Mouse (Mus musculus): ENCODE measurements at regions not wholly inside any gene's neighbourhood (a gene's known extent, or its start where the extent isn't known, plus 50 kb on each side); places are given as distances from the start of the nearest gene placed in this dataset.
"Not testable (repeated sequence)": the region's sequence is repeated elsewhere in the genome, so short reads cannot be mapped to it uniquely, and the experiment has no call there.

GRCm38 (mm10) chr1:194482717-194483059, 135.3 kb upstream of the Plxna2 start:
- no peak overlapping the region for H3K9ac ChIP-seq (replicated peaks; ENCODE audit: low read depth, low read length)
- ATAC-seq (ENCODE audit: insufficient number of reproducible peaks, insufficient read depth, low FRiP score, low read depth), result no peak
- no peak overlapping the region for H3K27ac ChIP-seq (ENCODE audit: low read length)
- H3K36me3 ChIP-seq (ENCODE audit: control insufficient read depth, insufficient read depth, low read length), result no peaks in the 10 kb centered on the region
- no peak overlapping the region for H3K4me3 ChIP-seq (ENCODE audit: low read depth, low read length)
- H3K27me3 ChIP-seq (ENCODE audit: control insufficient read depth, insufficient read depth, low read length), result no peaks in the 10 kb centered on the region
- H3K9me3 ChIP-seq (ENCODE audit: control insufficient read depth, low read depth, low read length), result no peaks in the 10 kb centered on the region
- no peaks in the 10 kb centered on the region for H3K4me1 ChIP-seq (ENCODE audit: control insufficient read depth, insufficient read depth, low read length)
- no peak overlapping the region for H3K4me2 ChIP-seq (replicated peaks; ENCODE audit: low read depth, low read length)

GRCm38 (mm10) chr1:194482001-194482716, 135.9 kb upstream of the Plxna2 start:
- ATAC-seq (ENCODE audit: insufficient number of reproducible peaks, insufficient read depth, low FRiP score, low read depth), result no peak
- H3K36me3 ChIP-seq (ENCODE audit: control insufficient read depth, insufficient read depth, low read length), result no peaks in the 10 kb centered on the region
- no peaks in the 10 kb centered on the region for H3K27me3 ChIP-seq (ENCODE audit: control insufficient read depth, insufficient read depth, low read length)
- H3K4me3 ChIP-seq (ENCODE audit: low read depth, low read length), result no peak overlapping the region
- no peak overlapping the region for H3K9ac ChIP-seq (replicated peaks; ENCODE audit: low read depth, low read length)
- no peaks in the 10 kb centered on the region for H3K9me3 ChIP-seq (ENCODE audit: control insufficient read depth, low read depth, low read length)
- H3K4me2 ChIP-seq (replicated peaks; ENCODE audit: low read depth, low read length), result no peak overlapping the region
- no peaks in the 10 kb centered on the region for H3K4me1 ChIP-seq (ENCODE audit: control insufficient read depth, insufficient read depth, low read length)
- WGBS, result 58% methylated on average over 6 of the region's 6 CpGs
- H3K27ac ChIP-seq (ENCODE audit: low read length), result no peak overlapping the region

- H3K27me3 ChIP-seq (ENCODE audit: control insufficient read depth, insufficient read depth, low read length), result not testable (repeated sequence)
Measured at GRCm38 (mm10) chr1:194471281-194471680, 146.7 kb upstream of the Plxna2 start.

GRCm38 (mm10) chr1:194452480-194452879, 165.5 kb upstream of the Plxna2 start:
- Histone ChIP-seq H3K4me1 (ENCODE audit: control insufficient read depth, insufficient read depth, low read length) (no peaks in the 10 kb centered on the region), H3K4me2 (replicated peaks; ENCODE audit: low read depth, low read length) (no peak overlapping the region), H3K4me3 (ENCODE audit: low read depth, low read length) (no peak overlapping the region), H3K9ac (replicated peaks; ENCODE audit: low read depth, low read length) (no peak overlapping the region), H3K27me3 (ENCODE audit: control insufficient read depth, insufficient read depth, low read length) (no peaks in the 10 kb centered on the region), H3K36me3 (ENCODE audit: control insufficient read depth, insufficient read depth, low read length) (no peaks in the 10 kb centered on the region), H3K27ac (ENCODE audit: low read length) (no peak overlapping the region), H3K9me3 (ENCODE audit: control insufficient read depth, low read depth, low read length) (no peaks in the 10 kb centered on the region)
- no peak for ATAC-seq (ENCODE audit: insufficient number of reproducible peaks, insufficient read depth, low FRiP score, low read depth)
- 83% methylated on average over 1 of the region's 1 CpGs for WGBS

More at GRCm38 (mm10) chr1:194471281-194471680, 146.7 kb upstream of the Plxna2 start:
- not testable (repeated sequence) for H3K4me3 ChIP-seq (ENCODE audit: low read depth, low read length); H3K4me2 ChIP-seq (replicated peaks; ENCODE audit: low read depth, low read length); H3K9me3 ChIP-seq (ENCODE audit: control insufficient read depth, low read depth, low read length); ATAC-seq (ENCODE audit: insufficient number of reproducible peaks, insufficient read depth, low FRiP score, low read depth); H3K36me3 ChIP-seq (ENCODE audit: control insufficient read depth, insufficient read depth, low read length); H3K9ac ChIP-seq (replicated peaks; ENCODE audit: low read depth, low read length); H3K27ac ChIP-seq (ENCODE audit: low read length); H3K4me1 ChIP-seq (ENCODE audit: control insufficient read depth, insufficient read depth, low read length)
- 93% methylated on average over 2 of the region's 2 CpGs for WGBS

GRCm38 (mm10) chr1:194443681-194444080, 174.3 kb upstream of the Plxna2 start:
- Histone ChIP-seq H3K4me1 (ENCODE audit: control insufficient read depth, insufficient read depth, low read length) (no peaks in the 10 kb centered on the region), H3K27ac (ENCODE audit: low read length) (no peak overlapping the region), H3K9ac (replicated peaks; ENCODE audit: low read depth, low read length) (no peak overlapping the region), H3K27me3 (ENCODE audit: control insufficient read depth, insufficient read depth, low read length) (no peaks in the 10 kb centered on the region), H3K4me2 (replicated peaks; ENCODE audit: low read depth, low read length) (no peak overlapping the region), H3K36me3 (ENCODE audit: control insufficient read depth, insufficient read depth, low read length) (no peaks in the 10 kb centered on the region), H3K9me3 (ENCODE audit: control insufficient read depth, low read depth, low read length) (no peaks in the 10 kb centered on the region), H3K4me3 (ENCODE audit: low read depth, low read length) (no peak overlapping the region)
- 75% methylated on average over 1 of the region's 1 CpGs for whole genome bisulfite sequencing
- no peak for ATAC-seq (ENCODE audit: insufficient number of reproducible peaks, insufficient read depth, low FRiP score, low read depth)

- no peaks in the 10 kb centered on the region for H3K36me3 ChIP-seq (ENCODE audit: control insufficient read depth, insufficient read depth, low read length)
- H3K4me2 ChIP-seq (replicated peaks; ENCODE audit: low read depth, low read length), result no peak overlapping the region
- no peak overlapping the region for H3K27ac ChIP-seq (ENCODE audit: low read length)
- H3K4me1 ChIP-seq (ENCODE audit: control insufficient read depth, insufficient read depth, low read length), result no peaks in the 10 kb centered on the region
- H3K9ac ChIP-seq (replicated peaks; ENCODE audit: low read depth, low read length), result no peak overlapping the region
- no peak for ATAC-seq (ENCODE audit: insufficient number of reproducible peaks, insufficient read depth, low FRiP score, low read depth)
- H3K27me3 ChIP-seq (ENCODE audit: control insufficient read depth, insufficient read depth, low read length), result no peaks in the 10 kb centered on the region
- no peak overlapping the region for H3K4me3 ChIP-seq (ENCODE audit: low read depth, low read length)
- no peaks in the 10 kb centered on the region for H3K9me3 ChIP-seq (ENCODE audit: control insufficient read depth, low read depth, low read length)
- 74% methylated on average over 5 of the region's 5 CpGs for WGBS
Measured at GRCm38 (mm10) chr1:194437301-194437700, 180.7 kb upstream of the Plxna2 start.

GRCm38 (mm10) chr1:194435060-194435459, 183.0 kb upstream of the Plxna2 start:
- WGBS, result 53% methylated on average over 3 of the region's 3 CpGs
- Histone ChIP-seq H3K4me3 (ENCODE audit: low read depth, low read length) (no peak overlapping the region), H3K4me2 (replicated peaks; ENCODE audit: low read depth, low read length) (no peak overlapping the region), H3K4me1 (ENCODE audit: control insufficient read depth, insufficient read depth, low read length) (no peaks in the 10 kb centered on the region), H3K27ac (ENCODE audit: low read length) (no peak overlapping the region), H3K36me3 (ENCODE audit: control insufficient read depth, insufficient read depth, low read length) (no peaks in the 10 kb centered on the region), H3K27me3 (ENCODE audit: control insufficient read depth, insufficient read depth, low read length) (no peaks in the 10 kb centered on the region), H3K9ac (replicated peaks; ENCODE audit: low read depth, low read length) (no peak overlapping the region), H3K9me3 (ENCODE audit: control insufficient read depth, low read depth, low read length) (no peaks in the 10 kb centered on the region)
- no peak for ATAC-seq (ENCODE audit: insufficient number of reproducible peaks, insufficient read depth, low FRiP score, low read depth)

- no peak for ATAC-seq (ENCODE audit: insufficient number of reproducible peaks, insufficient read depth, low FRiP score, low read depth)
Measured at GRCm38 (mm10) chr1:194428586-194428985, 189.4 kb upstream of the Plxna2 start.

GRCm38 (mm10) chr1:194426293-194426692, 191.7 kb upstream of the Plxna2 start:
- H3K9me3 ChIP-seq (ENCODE audit: control insufficient read depth, low read depth, low read length), result no peaks in the 10 kb centered on the region
- no peaks in the 10 kb centered on the region for H3K36me3 ChIP-seq (ENCODE audit: control insufficient read depth, insufficient read depth, low read length)

More at GRCm38 (mm10) chr1:194428586-194428985, 189.4 kb upstream of the Plxna2 start:
- Histone ChIP-seq H3K27ac (ENCODE audit: low read length) (no peak overlapping the region), H3K4me2 (replicated peaks; ENCODE audit: low read depth, low read length) (no peak overlapping the region), H3K27me3 (ENCODE audit: control insufficient read depth, insufficient read depth, low read length) (no peaks in the 10 kb centered on the region), H3K4me3 (ENCODE audit: low read depth, low read length) (no peak overlapping the region), H3K9me3 (ENCODE audit: control insufficient read depth, low read depth, low read length) (no peaks in the 10 kb centered on the region), H3K36me3 (ENCODE audit: control insufficient read depth, insufficient read depth, low read length) (no peaks in the 10 kb centered on the region), H3K9ac (replicated peaks; ENCODE audit: low read depth, low read length) (no peak overlapping the region), H3K4me1 (ENCODE audit: control insufficient read depth, insufficient read depth, low read length) (no peaks in the 10 kb centered on the region)
- 78% methylated on average over 3 of the region's 3 CpGs for WGBS

More at GRCm38 (mm10) chr1:194426293-194426692, 191.7 kb upstream of the Plxna2 start:
- H3K4me2 ChIP-seq (replicated peaks; ENCODE audit: low read depth, low read length), result no peak overlapping the region
- H3K27ac ChIP-seq (ENCODE audit: low read length), result no peak overlapping the region
- no peak overlapping the region for H3K4me3 ChIP-seq (ENCODE audit: low read depth, low read length)
- 50% methylated on average over 6 of the region's 6 CpGs for WGBS
- no peak for ATAC-seq (ENCODE audit: insufficient number of reproducible peaks, insufficient read depth, low FRiP score, low read depth)
- H3K27me3 ChIP-seq (ENCODE audit: control insufficient read depth, insufficient read depth, low read length), result no peaks in the 10 kb centered on the region
- no peak overlapping the region for H3K9ac ChIP-seq (replicated peaks; ENCODE audit: low read depth, low read length)
- no peaks in the 10 kb centered on the region for H3K4me1 ChIP-seq (ENCODE audit: control insufficient read depth, insufficient read depth, low read length)

All from stomach, embryonic 14.5 days (tissue).